Mouse (Mus musculus) embryonic facial prominence, embryonic 10.5 days (tissue): ENCODE results near the gene Clip3. TPM values are rescaled to one million over a fixed set of nuclear protein-coding genes. Genes with fewer than 3 reads are reported as not detected.
A peak's percentile ranks its signal among the peaks of the same experiment; 100 is the strongest.

Experiments
- DNase-seq: peaks from one replicate; pipeline ENCODE4 v3.0.0-alpha.2; 2017; ENCODE audit warnings: low spot score
- H3K27ac ChIP-seq: fragments of 300-500 bp; sonication (generic); replicated peaks from 2 replicates; pipeline ENCODE4 v1.5.1; 2016; ENCODE audit warnings: mild to moderate bottlenecking
- H3K27me3 ChIP-seq: fragments of 300-500 bp; sonication (generic); replicated peaks from 2 replicates; pipeline ENCODE4 v1.6.1; 2016; ENCODE audit warnings: low read depth, mild to moderate bottlenecking; ENCODE audit not compliant: poor library complexity, severe bottlenecking
- H3K36me3 ChIP-seq: fragments of 300-500 bp; sonication (generic); replicated peaks from 2 replicates; pipeline ENCODE4 v1.6.1; 2016; ENCODE audit warnings: mild to moderate bottlenecking, moderate library complexity
- H3K4me1 ChIP-seq: fragments of 300-500 bp; sonication (generic); 2 replicates; pipeline ENCODE4 v1.6.1; 2016
- H3K4me3 ChIP-seq: fragments of 300-500 bp; sonication (generic); 2 replicates; pipeline ENCODE4 v1.5.1; 2016; ENCODE audit warnings: mild to moderate bottlenecking, moderate library complexity
- H3K9me3 ChIP-seq: fragments of 300-500 bp; sonication (generic); 2 replicates; pipeline ENCODE4 v1.6.1; 2016; ENCODE audit warnings: mild to moderate bottlenecking
- WGBS: fragments of 180-500 bp; shearing (Covaris S2); methylation state at CpG from one replicate; pipeline ENCODE4 v1.1.7; 2016; 5-methylcytosine and 5-hydroxymethylcytosine counted together
- polyA plus RNA-seq: library from polyadenylated mRNA; unstranded; fragments of >200 nt; fragmentation: Nextera tagmentation; extraction: Ambion mirVana; gene quantifications from 2 replicates; pipeline ENCODE4 v1.2.1, GENCODE M21; 2016

The Clip3 gene
- polyA plus RNA-seq, 1 experiment from 2014 or later = 53.0 TPM

- H3K4me1 ChIP-seq = peaks cover 15% of the 10 kb centered on the region
- no peak overlapping the region for H3K4me3 ChIP-seq
- no peaks in the 10 kb centered on the region for H3K9me3 ChIP-seq
- no peak overlapping the region for H3K27ac ChIP-seq
- H3K27me3 ChIP-seq = peaks cover 43% of the 10 kb centered on the region
- WGBS = 68% methylated on average over 5 of the region's 5 CpGs
- DNase-seq = no peak
- no peaks in the 10 kb centered on the region for H3K36me3 ChIP-seq
Observed at GRCm38 (mm10) chr7:30334563-30334962, 43.0 kb downstream of the Clip3 start.

GRCm38 (mm10) chr7:30335688-30336087, 44.2 kb downstream of the Clip3 start:
- Histone ChIP-seq H3K4me1 (peaks cover 15% of the 10 kb centered on the region), H3K36me3 (no peaks in the 10 kb centered on the region), H3K27ac (no peak overlapping the region), H3K4me3 (no peak overlapping the region), H3K27me3 (peaks cover 47% of the 10 kb centered on the region), H3K9me3 (no peaks in the 10 kb centered on the region)
- WGBS = 76% methylated on average over 6 of the region's 6 CpGs
- no peak for DNase-seq

GRCm38 (mm10) chr7:30336384-30336783, 44.9 kb downstream of the Clip3 start:
- Histone ChIP-seq H3K4me3 (no peak overlapping the region), H3K4me1 (peaks cover 12% of the 10 kb centered on the region), H3K36me3 (no peaks in the 10 kb centered on the region), H3K27me3 (peaks cover 47% of the 10 kb centered on the region), H3K9me3 (no peaks in the 10 kb centered on the region), H3K27ac (no peak overlapping the region)
- WGBS = 2% methylated on average over 9 of the region's 9 CpGs
- DNase-seq = peak; percentile 84

- Histone ChIP-seq H3K27me3 (peaks cover 23% of the 10 kb centered on the region), H3K4me3 (no peak overlapping the region), H3K9me3 (no peaks in the 10 kb centered on the region), H3K27ac (no peak overlapping the region), H3K4me1 (peaks cover 10% of the 10 kb centered on the region), H3K36me3 (no peaks in the 10 kb centered on the region)
- DNase-seq = no peak
- 70% methylated on average over 5 of the region's 5 CpGs for WGBS
Observed at GRCm38 (mm10) chr7:30339432-30340109, 48.0 kb downstream of the Clip3 start.

- Histone ChIP-seq H3K4me1 (peaks cover 11% of the 10 kb centered on the region), H3K36me3 (no peaks in the 10 kb centered on the region), H3K27ac (no peak overlapping the region), H3K9me3 (no peaks in the 10 kb centered on the region), H3K27me3 (peaks cover 34% of the 10 kb centered on the region), H3K4me3 (no peak overlapping the region)
- DNase-seq = peak; percentile 85
- WGBS = 28% methylated on average over 21 of the region's 21 CpGs
Observed at GRCm38 (mm10) chr7:30346635-30347379, 55.3 kb downstream of the Clip3 start.

- 2% methylated on average over 30 of the region's 30 CpGs for WGBS
- H3K27ac ChIP-seq = no peak overlapping the region
- DNase-seq = peak; percentile 78
- H3K4me1 ChIP-seq = peaks cover 11% of the 10 kb centered on the region
- no peaks in the 10 kb centered on the region for H3K9me3 ChIP-seq
- H3K4me3 ChIP-seq = 0 out of 2 replicates have a peak overlapping the region, but pooled peaks have one; percentile 32
- peaks cover 34% of the 10 kb centered on the region for H3K27me3 ChIP-seq
- H3K36me3 ChIP-seq = no peaks in the 10 kb centered on the region
Observed at GRCm38 (mm10) chr7:30347828-30348227, 56.3 kb downstream of the Clip3 start.

GRCm38 (mm10) chr7:30353279-30353822, 61.8 kb downstream of the Clip3 start:
- peaks cover 21% of the 10 kb centered on the region for H3K4me1 ChIP-seq
- peaks cover 17% of the 10 kb centered on the region for H3K36me3 ChIP-seq
- peaks cover 18% of the 10 kb centered on the region for H3K27me3 ChIP-seq
- no peak overlapping the region for H3K4me3 ChIP-seq
- WGBS = 18% methylated on average over 6 of the region's 6 CpGs
- H3K9me3 ChIP-seq = no peaks in the 10 kb centered on the region
- peak; percentile 70 for DNase-seq
- H3K27ac ChIP-seq = no peak overlapping the region

GRCm38 (mm10) chr7:30354059-30354458, 62.5 kb downstream of the Clip3 start:
- H3K36me3 ChIP-seq = peaks cover 17% of the 10 kb centered on the region
- no peak for DNase-seq
- 55% methylated on average over 4 of the region's 4 CpGs for WGBS
- no peak overlapping the region for H3K27ac ChIP-seq
- H3K4me1 ChIP-seq = peaks cover 26% of the 10 kb centered on the region
- no peaks in the 10 kb centered on the region for H3K9me3 ChIP-seq
- H3K27me3 ChIP-seq = peaks cover 11% of the 10 kb centered on the region
- H3K4me3 ChIP-seq = no peak overlapping the region

Other genes starting within 250 kb of the Clip3 start
- 3.4 and 4.5 TPM in 2 replicates for gene Zfp14, start 240.3 kb upstream of the Clip3 start, polyA plus RNA-seq
- 5.6 and 6.4 TPM in 2 replicates for gene Zfp82, start 218.8 kb upstream of the Clip3 start, polyA plus RNA-seq
- gene Gm26920, start 201.3 kb upstream of the Clip3 start, polyA plus RNA-seq = 1.6 and 4.8 TPM in 2 replicates
- 20.0 and 21.0 TPM in 2 replicates for gene Zfp566, start 201.2 kb upstream of the Clip3 start, polyA plus RNA-seq
- gene Zfp260, start 197.0 kb upstream of the Clip3 start, polyA plus RNA-seq = 119 and 127 TPM in 2 replicates
- 9.7 and 11.4 TPM in 2 replicates for gene Zfp382, start 169.8 kb upstream of the Clip3 start, polyA plus RNA-seq
- gene Zfp146, start 122.0 kb upstream of the Clip3 start, polyA plus RNA-seq = 19.9 and 20.1 TPM in 2 replicates
- 2.5 and 4.2 TPM in 2 replicates for gene Cox7a1, start 107.6 kb upstream of the Clip3 start, polyA plus RNA-seq
- gene Capns1, start 92.9 kb upstream of the Clip3 start, polyA plus RNA-seq = 54.8 and 61.9 TPM in 2 replicates
- 174 and 177 TPM in 2 replicates for gene Polr2i, start 59.8 kb upstream of the Clip3 start, polyA plus RNA-seq
- 270 and 275 TPM in 2 replicates for gene Tbcb, start 59.5 kb upstream of the Clip3 start, polyA plus RNA-seq
- not detected in 2 replicates for gene Ovol3, start 56.0 kb upstream of the Clip3 start, polyA plus RNA-seq
- gene Thap8, start 11.6 kb upstream of the Clip3 start, polyA plus RNA-seq = 0.45 and 0.90 TPM in 2 replicates
- gene Wdr62, start 11.3 kb upstream of the Clip3 start, polyA plus RNA-seq = 17.8 and 18.2 TPM in 2 replicates
- gene Alkbh6, start 17.0 kb downstream of the Clip3 start, polyA plus RNA-seq = 95.5 and 97.0 TPM in 2 replicates
- gene Syne4, start 23.1 kb downstream of the Clip3 start, polyA plus RNA-seq = 51.1 and 65.6 TPM in 2 replicates
- gene E130208F15Rik, start 30.0 kb downstream of the Clip3 start, polyA plus RNA-seq = 2.1 TPM in 2 replicates
- 17.5 and 17.8 TPM in 2 replicates for gene Sdhaf1, start 32.2 kb downstream of the Clip3 start, polyA plus RNA-seq
- gene Lrfn3, start 71.0 kb downstream of the Clip3 start, polyA plus RNA-seq = 5.0 and 5.4 TPM in 2 replicates
- gene Tyrobp, start 122.0 kb downstream of the Clip3 start, polyA plus RNA-seq = 11.8 and 15.4 TPM in 2 replicates
- gene Hcst, start 128.1 kb downstream of the Clip3 start, polyA plus RNA-seq = not detected in 2 replicates
- 1.1 and 1.8 TPM in 2 replicates for gene Nfkbid, start 130.0 kb downstream of the Clip3 start, polyA plus RNA-seq
- gene Aplp1, start 153.8 kb downstream of the Clip3 start, polyA plus RNA-seq = 28.6 and 32.3 TPM in 2 replicates
- 1.3 and 2.2 TPM in 2 replicates for gene Kirrel2, start 166.0 kb downstream of the Clip3 start, polyA plus RNA-seq
- gene Nphs1, start 166.6 kb downstream of the Clip3 start, polyA plus RNA-seq = 0.15 and 0.63 TPM in 2 replicates
- gene Prodh2, start 201.9 kb downstream of the Clip3 start, polyA plus RNA-seq = 0.28 TPM in 1 of 2 replicates, not detected in the other
- 24.8 and 25.2 TPM in 2 replicates for gene Arhgap33, start 243.3 kb downstream of the Clip3 start, polyA plus RNA-seq